Mouse (Mus musculus): Measurements from ENCODE around the gene Slco1a6.
"Not testable (repeated sequence)": the region's sequence is repeated elsewhere in the genome, so short reads cannot be mapped to it uniquely, and the experiment has no call there.

The Slco1a6 gene

DNA sequence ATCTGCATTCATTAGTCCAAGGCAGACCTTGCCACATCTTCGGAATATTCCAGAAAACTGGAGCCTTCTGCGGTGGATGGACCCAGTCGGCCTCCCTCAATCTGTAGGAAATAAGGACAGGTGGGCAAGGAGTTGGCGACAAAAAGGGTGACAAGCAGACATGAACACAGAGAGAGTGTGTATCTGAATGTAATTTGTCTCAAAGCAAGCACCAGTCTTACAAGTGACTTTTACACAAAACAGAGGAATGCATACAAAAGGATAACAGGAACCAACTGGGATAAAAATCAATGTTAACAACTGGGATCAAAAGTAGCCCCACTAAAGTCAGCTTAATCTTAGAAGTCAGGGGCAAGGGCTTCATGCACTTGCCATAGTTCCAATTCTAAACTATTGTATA, at the start of gene Slco1a6:
Gene Slco1a6, minus strand, starts transcription at position 101 of the 400 bp plus-strand sequence.
- no peak for DNase-seq (ENCODE audit: low read depth, low spot score)

GRCm38 (mm10) chr6:142250738-142251307, 42.5 kb upstream of the Slco1a6 start:
- not testable (repeated sequence) for DNase-seq (ENCODE audit: low read depth, low spot score)

DNA sequence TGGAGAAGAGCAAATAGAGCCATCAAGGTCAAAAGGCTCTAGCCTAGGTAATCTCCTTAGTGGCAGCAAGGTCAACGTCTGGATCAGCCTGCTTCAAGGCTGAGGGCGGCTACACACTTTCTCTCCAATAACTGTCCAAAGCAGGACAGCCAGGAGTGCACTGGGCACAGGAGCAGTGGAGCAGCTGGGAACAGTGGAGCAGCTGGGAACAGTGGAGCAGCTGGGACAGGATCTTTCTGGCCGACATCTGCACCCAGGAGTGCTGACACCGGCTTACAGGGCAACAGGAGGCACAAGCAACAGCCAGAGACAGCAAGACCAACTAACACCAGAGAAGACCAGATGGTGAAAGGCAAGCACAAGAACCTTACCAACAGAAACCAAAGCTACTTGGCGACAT, 36.7 kb upstream of the Slco1a6 start:
- no peak for DNase-seq (ENCODE audit: low read depth, low spot score)

DNA sequence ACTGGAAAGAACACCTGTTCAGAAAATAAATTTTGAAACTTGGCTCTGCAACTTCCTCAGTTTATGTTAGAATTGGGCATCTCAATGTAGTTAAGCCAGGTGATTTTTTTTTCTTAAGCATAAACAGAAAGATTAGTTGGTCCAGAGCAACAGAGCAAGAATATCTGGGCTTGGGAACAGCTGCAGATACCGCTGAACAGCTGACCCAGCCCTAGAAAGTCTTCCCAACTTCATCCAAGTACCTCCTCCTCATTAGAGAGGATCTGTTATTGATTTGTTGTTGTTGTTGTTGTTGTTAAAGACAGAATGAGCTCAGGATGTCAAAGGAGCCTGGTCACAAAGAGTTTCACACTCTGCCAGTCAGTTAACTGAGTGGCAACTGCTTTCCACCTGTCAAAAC, 31.1 kb upstream of the Slco1a6 start:
- DNase-seq (ENCODE audit: low read depth, low spot score), result no peak

DNA sequence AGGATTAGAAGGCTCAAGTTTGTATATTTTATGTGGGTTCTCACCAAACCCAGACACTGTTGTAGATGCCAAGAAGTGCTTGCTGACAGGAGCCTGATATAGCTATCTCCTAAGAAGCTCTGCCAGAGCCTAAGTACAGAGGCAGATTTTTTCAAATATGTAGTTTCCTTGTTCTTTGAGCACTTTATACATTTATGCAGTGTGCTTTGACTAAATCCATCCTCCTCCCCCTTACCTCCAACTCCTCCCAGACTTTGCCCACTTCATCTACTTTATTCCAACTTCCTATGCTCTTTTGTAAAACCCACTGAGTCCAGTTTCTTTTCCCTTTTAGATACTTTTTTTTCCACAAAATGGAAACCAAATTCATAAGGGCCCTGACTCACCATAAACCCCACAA, 11.8 kb upstream of the Slco1a6 start:
- DNase-seq (ENCODE audit: low read depth, low spot score), result no peak

DNA sequence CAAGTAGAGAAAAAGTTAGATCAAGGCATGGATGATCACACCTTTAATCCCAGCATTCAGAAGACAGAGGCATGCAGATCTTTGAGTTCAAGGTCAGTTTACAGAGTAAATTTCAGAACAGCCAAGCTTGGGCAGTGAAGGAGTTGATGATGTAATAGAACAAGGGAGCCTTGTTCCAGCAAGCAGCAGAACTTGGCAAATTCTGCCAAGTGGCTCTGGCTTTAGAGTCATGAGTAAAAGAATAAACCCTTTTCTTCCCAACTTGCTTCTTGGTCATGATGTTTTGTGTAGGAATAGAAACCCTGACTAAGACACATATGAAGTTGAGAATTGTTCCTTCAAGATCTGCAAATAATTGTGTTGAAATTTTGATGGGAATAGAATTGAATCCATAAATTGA, 3.5 kb upstream of the Slco1a6 start:
- no peak for DNase-seq (ENCODE audit: low read depth, low spot score)

GRCm38 (mm10) chr6:142209749-142210148, 1.4 kb upstream of the Slco1a6 start:
- DNase-seq (ENCODE audit: low read depth, low spot score), result no peak

DNA sequence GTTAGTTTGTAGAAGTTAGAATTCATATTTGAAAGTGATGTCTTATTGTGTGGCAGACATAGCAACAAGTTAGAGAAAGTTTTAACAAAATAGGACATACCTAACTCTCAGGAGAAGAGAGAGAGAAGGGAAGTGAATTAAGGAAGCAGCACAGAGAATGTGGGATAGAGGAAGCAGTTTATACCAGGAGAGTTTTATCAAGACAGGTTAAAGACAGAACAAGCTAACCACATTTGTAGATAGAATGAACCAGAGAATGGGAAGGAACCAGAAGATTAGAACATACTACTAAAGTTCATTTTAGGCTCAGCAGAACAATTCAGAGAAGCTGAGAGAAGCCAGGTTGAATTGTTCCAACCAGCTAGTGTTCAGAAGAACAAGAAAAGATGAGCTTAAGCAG, 7.8 kb downstream of the Slco1a6 start:
- DNase-seq (ENCODE audit: low read depth, low spot score), result no peak

DNA sequence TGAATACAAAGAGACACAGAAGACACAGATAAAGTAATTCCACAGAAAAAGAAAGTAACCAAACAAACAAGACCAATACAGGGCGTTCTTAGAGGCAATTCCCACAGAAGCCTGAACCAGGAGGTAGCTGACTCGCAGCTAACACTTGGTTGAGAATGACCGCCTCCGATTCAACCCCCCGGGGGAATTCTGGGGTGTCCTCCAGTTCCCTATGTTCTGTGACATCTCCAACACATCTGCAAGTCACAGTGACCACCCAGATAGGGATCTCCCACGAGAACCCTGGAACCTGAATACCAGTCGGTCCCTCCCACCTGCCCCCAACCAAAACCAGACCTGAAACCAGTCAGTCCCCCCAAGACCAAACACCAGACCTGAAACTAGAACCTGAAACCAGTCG, 14.1 kb downstream of the Slco1a6 start:
- DNase-seq (ENCODE audit: low read depth, low spot score), result no peak

DNA sequence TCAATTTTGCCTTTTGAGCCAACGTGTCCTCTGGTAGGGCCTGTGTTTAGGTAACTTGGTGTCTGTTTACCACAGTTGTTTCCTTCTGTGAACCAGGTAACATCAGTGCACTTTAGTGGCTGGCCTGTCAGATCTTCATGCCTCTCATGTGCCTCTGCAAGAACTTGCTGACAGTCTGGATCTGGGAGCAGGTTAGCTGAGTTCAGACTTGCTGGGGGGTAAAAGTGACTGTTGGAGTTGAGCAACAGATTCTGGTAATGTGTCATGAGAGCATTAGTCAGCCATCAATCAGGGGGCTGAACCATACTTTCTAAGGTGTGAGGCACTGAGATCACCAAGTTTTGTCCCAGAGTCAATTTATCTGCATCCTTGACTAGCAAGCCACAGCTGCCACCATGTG, 16.4 kb downstream of the Slco1a6 start:
- no peak for DNase-seq (ENCODE audit: low read depth, low spot score)

DNA sequence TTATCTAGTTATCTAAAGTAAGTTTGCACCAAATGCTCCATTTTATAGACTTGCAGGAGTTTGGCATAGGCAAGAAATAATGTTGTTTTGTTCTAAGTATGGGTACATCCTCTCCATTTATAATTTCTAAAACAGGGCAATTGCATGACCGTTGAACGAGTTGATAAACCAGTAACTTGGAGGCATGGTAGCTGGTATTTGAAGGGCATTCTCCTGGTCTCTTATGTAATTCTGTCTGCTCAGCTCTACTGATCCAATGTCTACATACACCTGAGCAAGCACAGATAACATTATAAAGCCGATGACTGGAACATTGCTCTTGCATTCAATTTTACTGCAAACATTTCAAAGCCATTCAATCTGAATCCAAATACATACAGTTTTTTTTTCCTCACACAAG, 20.9 kb downstream of the Slco1a6 start:
- no peak for DNase-seq (ENCODE audit: low read depth, low spot score)

DNA sequence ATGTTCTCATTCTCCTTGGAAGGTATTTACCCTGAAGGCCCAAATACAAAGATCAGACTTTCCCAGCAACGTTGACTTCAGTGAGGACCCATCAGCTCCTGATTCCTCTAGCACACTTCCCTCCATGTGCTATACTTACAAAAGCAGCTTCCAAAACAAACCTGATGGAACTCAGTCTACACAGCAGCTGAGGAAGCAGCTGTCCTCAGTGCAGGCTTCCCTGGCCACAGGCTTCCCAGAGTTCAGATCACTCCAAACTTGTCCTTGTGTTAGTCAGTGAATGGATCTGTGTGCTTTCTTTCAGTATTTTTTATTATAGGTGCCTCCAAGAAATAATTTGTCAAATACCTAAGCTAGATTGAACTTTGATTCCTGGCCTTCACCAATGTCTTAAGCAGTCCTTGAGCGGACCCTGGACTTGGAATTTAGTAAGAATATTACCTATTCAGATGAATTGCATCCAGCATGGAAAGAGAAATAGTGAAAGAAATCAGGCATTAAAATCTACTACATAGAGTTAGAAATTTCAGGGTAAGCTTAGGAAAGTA, 22.4 kb downstream of the Slco1a6 start:
- no peak for DNase-seq (ENCODE audit: low read depth, low spot score)

GRCm38 (mm10) chr6:142163406-142163805, 44.9 kb downstream of the Slco1a6 start:
- no peak for DNase-seq (ENCODE audit: low read depth, low spot score)

GRCm38 (mm10) chr6:142161171-142161570, 47.1 kb downstream of the Slco1a6 start:
- DNase-seq (ENCODE audit: low read depth, low spot score), result no peak

GRCm38 (mm10) chr6:142154081-142154480, 54.2 kb downstream of the Slco1a6 start:
- DNase-seq (ENCODE audit: low read depth, low spot score), result not testable (repeated sequence)

DNA sequence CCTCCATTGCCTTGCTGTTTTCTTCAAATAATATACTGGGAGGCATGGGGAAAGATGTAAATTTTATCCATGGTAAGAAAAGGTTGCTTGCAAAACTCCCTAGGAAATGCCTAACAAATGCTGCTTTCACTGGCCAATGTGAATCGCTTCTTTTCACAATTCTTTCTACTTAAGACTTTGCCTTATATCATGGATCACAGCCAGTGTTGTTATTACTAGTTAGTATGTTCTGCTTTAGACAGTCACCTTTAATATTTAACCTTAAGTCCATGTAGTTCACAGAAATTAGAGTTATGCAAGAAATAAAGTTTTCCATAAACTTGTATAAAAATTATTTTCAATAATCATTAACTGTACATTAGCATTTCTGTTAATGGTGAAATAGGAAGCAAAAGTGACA, 60.0 kb downstream of the Slco1a6 start:
- no peak for DNase-seq (ENCODE audit: low read depth, low spot score)

DNA sequence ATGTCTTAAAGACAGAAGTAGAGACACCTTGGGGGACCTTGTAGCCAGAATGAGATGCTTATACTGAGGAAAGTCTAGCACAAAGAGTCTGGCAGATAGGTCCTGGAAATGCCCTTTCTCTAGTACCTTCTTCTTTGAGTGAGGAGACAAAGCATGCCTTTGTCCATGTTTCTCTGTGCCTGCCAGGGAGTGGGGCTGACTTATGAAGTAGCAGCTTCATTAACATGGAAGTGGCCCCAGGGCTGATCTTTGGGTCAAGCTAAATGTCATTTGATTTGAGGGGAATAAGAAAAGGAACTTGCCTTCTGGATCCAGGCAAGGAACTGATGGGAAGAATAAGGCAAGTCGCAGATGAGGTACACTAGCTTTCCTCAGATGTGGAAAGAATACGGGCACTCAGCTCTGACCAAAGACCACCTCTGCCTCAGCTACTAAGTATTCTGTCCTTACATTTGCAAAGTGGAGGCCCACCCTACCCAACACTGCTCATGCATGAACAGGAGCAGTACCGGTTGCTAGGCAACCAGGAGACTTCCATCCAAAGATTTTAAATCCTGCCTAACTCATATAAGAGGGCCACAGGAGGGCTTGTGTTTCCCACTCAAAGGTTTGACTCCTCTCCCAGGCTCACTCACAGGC, 96.5 kb downstream of the Slco1a6 start:
- DNase-seq (ENCODE audit: low read depth, low spot score), result no peak

GRCm38 (mm10) chr6:142091126-142091525, 117.2 kb downstream of the Slco1a6 start:
- DNase-seq (ENCODE audit: low read depth, low spot score), result no peak

DNA sequence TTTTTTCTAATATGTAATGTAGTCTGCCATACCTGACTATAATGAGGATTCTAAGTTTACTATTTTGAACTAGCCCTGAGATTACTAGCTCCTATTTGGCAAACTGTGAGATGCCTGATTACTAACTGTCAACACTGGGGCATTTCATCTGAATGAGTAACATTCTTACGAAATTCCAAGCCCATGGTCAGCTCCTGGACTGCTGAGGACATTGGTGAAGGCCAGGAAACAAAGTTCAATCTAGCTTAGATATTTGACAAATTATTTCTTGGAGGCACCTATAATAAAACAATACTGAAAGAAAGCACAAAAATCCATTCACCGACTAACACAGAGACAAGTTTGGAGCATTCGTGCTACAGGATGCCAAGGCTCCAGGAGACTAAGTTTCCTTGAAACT, 150.0 kb downstream of the Slco1a6 start:
- DNase-seq (ENCODE audit: low read depth, low spot score), result not testable (repeated sequence)

GRCm38 (mm10) chr6:142047689-142048088, 160.6 kb downstream of the Slco1a6 start:
- no peak for DNase-seq (ENCODE audit: low read depth, low spot score)

GRCm38 (mm10) chr6:142045746-142046145, 162.6 kb downstream of the Slco1a6 start:
- no peak for DNase-seq (ENCODE audit: low read depth, low spot score)

DNA sequence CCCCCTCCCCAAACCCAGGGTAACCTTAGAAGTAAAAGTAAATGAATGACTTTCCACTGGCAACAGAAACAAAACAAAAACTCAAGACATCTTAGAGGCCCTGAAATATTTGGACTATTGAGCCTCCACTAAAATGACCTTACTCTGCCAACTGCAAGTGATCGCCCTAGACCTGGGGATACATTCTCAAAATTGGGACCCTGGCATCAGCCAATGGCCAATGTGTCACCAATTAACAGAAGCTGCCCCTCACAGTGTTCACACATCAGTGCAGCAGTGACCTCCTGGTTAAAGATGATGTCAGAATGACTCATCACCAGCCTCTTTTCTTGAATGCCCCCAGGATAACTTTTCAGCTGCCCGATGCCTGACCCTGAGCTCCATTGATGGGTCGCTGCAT, 166.4 kb downstream of the Slco1a6 start:
- DNase-seq (ENCODE audit: low read depth, low spot score), result no peak

Data from forelimb bud, embryonic 11.5 days (tissue).